Mouse (Mus musculus) cerebellum, adult (tissue): ENCODE data around the gene Edn2.

Source experiments
- ATAC-seq: cut with Nextera tagmentation; 2 replicates; pipeline ENCODE4 v1.9.2; 2017; ENCODE audit warnings: mild to moderate bottlenecking, moderate library complexity, mixed read lengths; ENCODE audit not compliant: insufficient number of reproducible peaks, low FRiP score, low TSS enrichment

Edn2 gene

GRCm38 (mm10) chr4:120161166-120161949 lies at the start of gene Edn2:
Edn2 (plus strand) TSS chr4:120161206.
- no peak for ATAC-seq

- peak; percentile 38; the same call in 1 of the 2 replicates for ATAC-seq
Measured at GRCm38 (mm10) chr4:120115516-120115915, 45.5 kb upstream of the Edn2 start.

GRCm38 (mm10) chr4:120116312-120116711 lies 44.7 kb upstream of the Edn2 start:
- ATAC-seq, result no peak

GRCm38 (mm10) chr4:120120276-120120675 lies 40.7 kb upstream of the Edn2 start:
- ATAC-seq, result peak; percentile 62

GRCm38 (mm10) chr4:120124656-120125055 lies 36.4 kb upstream of the Edn2 start:
- ATAC-seq, result no peak

GRCm38 (mm10) chr4:120126047-120126446 lies 35.0 kb upstream of the Edn2 start:
- no peak for ATAC-seq

GRCm38 (mm10) chr4:120127333-120127732 lies 33.7 kb upstream of the Edn2 start:
- no peak for ATAC-seq

- ATAC-seq, result no peak
Measured at GRCm38 (mm10) chr4:120128033-120128432, 33.0 kb upstream of the Edn2 start.

GRCm38 (mm10) chr4:120129233-120129885 lies 31.6 kb upstream of the Edn2 start:
- peak; percentile 46 for ATAC-seq

GRCm38 (mm10) chr4:120130926-120131325 lies 30.1 kb upstream of the Edn2 start:
- no peak for ATAC-seq

GRCm38 (mm10) chr4:120131441-120132220 lies 29.4 kb upstream of the Edn2 start:
- no peak for ATAC-seq

- ATAC-seq, result no peak
Measured at GRCm38 (mm10) chr4:120134223-120134622, 26.8 kb upstream of the Edn2 start.

- ATAC-seq, result no peak
Measured at GRCm38 (mm10) chr4:120141810-120142209, 19.2 kb upstream of the Edn2 start.

GRCm38 (mm10) chr4:120142905-120143304 lies 18.1 kb upstream of the Edn2 start:
- no peak for ATAC-seq

GRCm38 (mm10) chr4:120144343-120144742 lies 16.7 kb upstream of the Edn2 start:
- ATAC-seq, result peak; percentile 74

GRCm38 (mm10) chr4:120145931-120146330 lies 15.1 kb upstream of the Edn2 start:
- no peak for ATAC-seq

GRCm38 (mm10) chr4:120148291-120149141 lies 12.5 kb upstream of the Edn2 start:
- no peak for ATAC-seq

GRCm38 (mm10) chr4:120149142-120149524 lies 11.9 kb upstream of the Edn2 start:
- no peak for ATAC-seq

GRCm38 (mm10) chr4:120150345-120150920 lies 10.6 kb upstream of the Edn2 start:
- ATAC-seq, result no peak

- ATAC-seq, result no peak
Measured at GRCm38 (mm10) chr4:120151906-120152305, 9.1 kb upstream of the Edn2 start.
